Comparison of ENCODE assay signal across 8 mouse cellular contexts in the genomic region with DNA sequence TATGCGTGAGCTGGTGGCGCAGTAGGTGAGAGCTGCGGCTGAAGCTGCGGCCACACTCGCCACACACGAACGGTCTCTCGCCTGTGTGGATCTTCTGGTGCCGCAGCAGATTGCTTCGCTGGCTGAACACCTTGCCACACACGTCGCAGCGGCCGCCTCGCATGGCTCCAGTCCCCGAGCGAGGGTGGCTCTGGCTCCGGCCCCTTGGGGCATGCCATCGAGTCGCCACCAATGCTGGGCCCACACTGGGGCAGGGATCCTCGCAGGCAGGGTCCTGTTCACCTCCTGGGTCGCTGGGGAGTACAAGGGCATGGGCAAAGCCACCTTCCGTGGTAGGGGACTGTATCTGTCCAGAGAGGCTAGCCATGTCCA. TPM values are rescaled to one million over a fixed set of nuclear protein-coding genes. Genes with fewer than 3 reads are reported as not detected.
DNase-seq lines count a peak whose midpoint lies in the region; ATAC-seq and TF ChIP-seq lines count a peak whose summit lies in the region.

No protein-coding gene starts in this region.

- in situ Hi-C loops in ES-E14 (cut with MboI; ENCODE audit: low sequenced_read_pairs in 2 of 2, unreplicated experiment in 2 of 2), result loop anchor here in 1 of 2 experiments (10.0 kb wide), 1 partner anchor 119 kb away; a partner anchor contains a TSS

- no peak for ATAC-seq in heart, embryonic 12.5 days (ENCODE audit: insufficient number of reproducible peaks, low FRiP score)
- ATAC-seq in forebrain, embryonic 16.5 days, result no peak
- no peak for ATAC-seq in liver, embryonic 14.5 days (ENCODE audit: insufficient read depth)
- ATAC-seq in CD4-positive, CD25-positive, alpha-beta regulatory T cell, adult 4 months, result no peak

- peak overlapping the region; percentile 67 for H3K9ac ChIP-seq in heart, embryonic 12.5 days
- peak overlapping the region; percentile 80 for H3K9ac ChIP-seq in ES-E14 (ENCODE audit: insufficient read depth, low read depth, low read length, poor library complexity, severe bottlenecking)
- peak overlapping the region; percentile 67 for H3K9ac ChIP-seq in forebrain, embryonic 16.5 days (replicated peaks; ENCODE audit: low read depth, low read length)
- H3K9ac ChIP-seq in liver, embryonic 14.5 days (replicated peaks), result no peak overlapping the region

- H3K4me1 ChIP-seq in heart, embryonic 12.5 days (replicated peaks), result peaks cover 17% of the 10 kb centered on the region
- peaks cover 2 to 5% of the 10 kb centered on the region in 2 experiments; a peak in 1 of 4 replicates for H3K4me1 ChIP-seq in ES-E14 (ENCODE audit: control insufficient read depth in 2 of 2, insufficient read depth in 2 of 2, low read length in 2 of 2, poor library complexity in 1 of 2)
- peaks cover 14% of the 10 kb centered on the region for H3K4me1 ChIP-seq in forebrain, embryonic 16.5 days (replicated peaks; ENCODE audit: control insufficient read depth, insufficient read depth, low read length)
- H3K4me1 ChIP-seq in liver, embryonic 14.5 days (replicated peaks; ENCODE audit: control insufficient read depth in 2 of 2, insufficient read depth in 2 of 2, low read length in 1 of 2), result peaks cover 2 to 3% of the 10 kb centered on the region in 2 experiments; a peak in 3 of 4 replicates

- no peaks in the 10 kb centered on the region for H3K36me3 ChIP-seq in heart, embryonic 12.5 days
- no peaks in the 10 kb centered on the region for H3K36me3 ChIP-seq in ES-E14 (ENCODE audit: control insufficient read depth, insufficient read depth, low read length, poor library complexity, severe bottlenecking)
- H3K36me3 ChIP-seq in forebrain, embryonic 16.5 days (ENCODE audit: control insufficient read depth, insufficient read depth), result no peaks in the 10 kb centered on the region
- H3K36me3 ChIP-seq in liver, embryonic 14.5 days (replicated peaks; ENCODE audit: control insufficient read depth, insufficient read depth, low read depth), result no peaks in the 10 kb centered on the region

- H3K4me3 ChIP-seq in heart, embryonic 12.5 days, result peak overlapping the region; percentile 49
- peak overlapping the region; percentile 49 to 81 for H3K4me3 ChIP-seq in ES-E14 (ENCODE audit: insufficient read depth in 1 of 2, low read depth in 1 of 2, low read length in 2 of 2, poor library complexity in 1 of 2, severe bottlenecking in 1 of 2)
- peak overlapping the region; percentile 51 for H3K4me3 ChIP-seq in forebrain, embryonic 16.5 days (replicated peaks; ENCODE audit: low read length)
- H3K4me3 ChIP-seq in liver, embryonic 14.5 days (ENCODE audit: insufficient read depth in 1 of 2, low read depth in 2 of 2, low read length in 2 of 2), result peak overlapping the region in 1 of 2 experiments; percentile 42; a peak in 2 of 4 replicates

- no peak for TF ChIP-seq EP300 in liver, embryonic 14.5 days (IDR thresholded peaks at IDR 0.05; ENCODE audit: low read depth)

- DNase-seq in heart, postnatal 4 days, result no peak
- DNase-seq in ES-E14 (ENCODE audit: low read depth, low spot score), result no peak
- no peak for DNase-seq in liver, embryonic 14.5 days (ENCODE audit: low read depth in 3 of 3, low spot score in 3 of 3)
- DNase-seq in ovary, adult 18-20 months (ENCODE audit: low spot score), result no peak
- DNase-seq in cerebellum, postnatal 4 days (ENCODE audit: low spot score in 2 of 2), result no peak

- H3K4me2 ChIP-seq in heart, embryonic 12.5 days, result peak overlapping the region; percentile 80
- H3K4me2 ChIP-seq in forebrain, embryonic 16.5 days (ENCODE audit: low read length), result peak overlapping the region; percentile 92
- H3K4me2 ChIP-seq in liver, embryonic 14.5 days (ENCODE audit: low read depth), result peak overlapping the region; percentile 65

- WGBS in heart, embryonic 12.5 days, result 2% methylated on average over 23 of the region's 23 CpGs
- WGBS in forebrain, embryonic 16.5 days, result 3% methylated on average over 23 of the region's 23 CpGs
- WGBS in liver, embryonic 14.5 days (ENCODE audit: insufficient replicate concordance), result 3% methylated on average over 23 of the region's 23 CpGs

- no peak for TF ChIP-seq CTCF in liver, embryonic 14.5 days (IDR thresholded peaks at IDR 0.05; ENCODE audit: low read depth)

- H3K27ac ChIP-seq in heart, embryonic 12.5 days (ENCODE audit: poor library complexity, severe bottlenecking), result no peak overlapping the region
- H3K27ac ChIP-seq in ES-E14 (ENCODE audit: insufficient read depth, low read depth, low read length, poor library complexity, severe bottlenecking), result no peak overlapping the region
- H3K27ac ChIP-seq in forebrain, embryonic 16.5 days (ENCODE audit: low read length), result no peak overlapping the region
- no peak overlapping the region for H3K27ac ChIP-seq in liver, embryonic 14.5 days

- H3K27me3 ChIP-seq in heart, embryonic 12.5 days (replicated peaks), result peaks cover 45% of the 10 kb centered on the region
- peaks cover 20% of the 10 kb centered on the region for H3K27me3 ChIP-seq in forebrain, embryonic 16.5 days (replicated peaks; ENCODE audit: control insufficient read depth, insufficient read depth, low read length)
- H3K27me3 ChIP-seq in liver, embryonic 14.5 days (ENCODE audit: control insufficient read depth, insufficient read depth, low read length), result peaks cover 31% of the 10 kb centered on the region

- peaks cover 10% of the 10 kb centered on the region for H3K9me3 ChIP-seq in heart, embryonic 12.5 days (replicated peaks)
- no peaks in the 10 kb centered on the region for H3K9me3 ChIP-seq in ES-E14 (ENCODE audit: control insufficient read depth, insufficient read depth, low read depth, low read length)
- H3K9me3 ChIP-seq in forebrain, embryonic 16.5 days (ENCODE audit: control insufficient read depth, low read length), result no peaks in the 10 kb centered on the region
- H3K9me3 ChIP-seq in liver, embryonic 14.5 days (ENCODE audit: control insufficient read depth, low read length), result no peaks in the 10 kb centered on the region

TF ChIP-seq in ES-E14, 5 proteins besides CTCF, POLR2A, EP300 and RAD21:
- TF ChIP-seq CHD2 (IDR thresholded peaks at IDR 0.05; ENCODE audit: low read depth, low read length), result no peak
- no peak for TF ChIP-seq ZC3H11A (IDR thresholded peaks at IDR 0.05; ENCODE audit: borderline replicate concordance, low read depth, low read length)
- no peak for TF ChIP-seq HCFC1 (IDR thresholded peaks at IDR 0.05; ENCODE audit: borderline replicate concordance, insufficient read depth, low read length)
- no peak for TF ChIP-seq ZNF384 (IDR thresholded peaks at IDR 0.05; ENCODE audit: low read depth, low read length)
- no peak for TF ChIP-seq MAFK (IDR thresholded peaks at IDR 0.05; ENCODE audit: insufficient read depth, low read depth, low read length)

RNA-seq across cellular contexts. Expression of a gene that starts 6.2 kb away (rescaled TPM):
- 160 and 170 TPM in 2 replicates for polyA plus RNA-seq in heart, embryonic 12.5 days (2016; fragmentation: Nextera tagmentation; extraction: Ambion mirVana)
- total RNA-seq in heart, postnatal 4 days (2021), result 100 to 1,000 TPM; 193 to 202 TPM
- 73.8 and 92.8 TPM in 2 replicates for total RNA-seq in ES-E14 (2012; rRNA removed)
- 66.8 and 67.7 TPM in 2 replicates for polyA plus RNA-seq in forebrain, embryonic 16.5 days (2015; fragmentation: Nextera tagmentation; extraction: Ambion mirVana)
- polyA plus RNA-seq in liver, embryonic 14.5 days (2012; rRNA removed), result 89.9 and 100 TPM in 2 replicates
- polyA plus RNA-seq in liver, embryonic 14.5 days (2014; fragmentation: Nextera tagmentation; extraction: Ambion mirVana), result 80.7 and 92.2 TPM in 2 replicates
- polyA plus RNA-seq in CD4-positive, CD25-positive, alpha-beta regulatory T cell, adult 4 months (2017; shearing (Covaris generic)), result 10 to 100 TPM in 1 of 2 experiments, 1 to 10 TPM in 1; 7.9 to 14.3 TPM

RNA-seq across cellular contexts. Expression of a gene that starts 9.6 kb away (rescaled TPM):
- polyA plus RNA-seq in heart, embryonic 12.5 days (2016; fragmentation: Nextera tagmentation; extraction: Ambion mirVana), result 127 and 131 TPM in 2 replicates
- total RNA-seq in heart, postnatal 4 days (2021), result 100 to 1,000 TPM; 114 to 129 TPM
- 103 and 143 TPM in 2 replicates for total RNA-seq in ES-E14 (2012; rRNA removed)
- polyA plus RNA-seq in forebrain, embryonic 16.5 days (2015; fragmentation: Nextera tagmentation; extraction: Ambion mirVana), result 170 and 175 TPM in 2 replicates
- 42.5 and 92.3 TPM in 2 replicates for polyA plus RNA-seq in liver, embryonic 14.5 days (2012; rRNA removed)
- 133 and 136 TPM in 2 replicates for polyA plus RNA-seq in liver, embryonic 14.5 days (2014; fragmentation: Nextera tagmentation; extraction: Ambion mirVana)
- polyA plus RNA-seq in CD4-positive, CD25-positive, alpha-beta regulatory T cell, adult 4 months (2017; shearing (Covaris generic)), result 100 to 1,000 TPM; 259 to 278 TPM

RNA-seq across cellular contexts. Expression of a gene that starts 10.3 kb away (rescaled TPM):
- 2.0 and 2.3 TPM in 2 replicates for polyA plus RNA-seq in heart, embryonic 12.5 days (2016; fragmentation: Nextera tagmentation; extraction: Ambion mirVana)
- total RNA-seq in heart, postnatal 4 days (2021), result 1 to 10 TPM; 1.2 TPM
- 3.2 and 3.8 TPM in 2 replicates for total RNA-seq in ES-E14 (2012; rRNA removed)
- polyA plus RNA-seq in forebrain, embryonic 16.5 days (2015; fragmentation: Nextera tagmentation; extraction: Ambion mirVana), result 6.7 and 10.6 TPM in 2 replicates
- polyA plus RNA-seq in liver, embryonic 14.5 days (2012; rRNA removed), result 0.54 and 0.80 TPM in 2 replicates
- 0.14 and 0.27 TPM in 2 replicates for polyA plus RNA-seq in liver, embryonic 14.5 days (2014; fragmentation: Nextera tagmentation; extraction: Ambion mirVana)
- polyA plus RNA-seq in CD4-positive, CD25-positive, alpha-beta regulatory T cell, adult 4 months (2017; shearing (Covaris generic)), result under 1 TPM; 0.35 to 0.84 TPM

RNA-seq across cellular contexts. Expression of a gene that starts 34.4 kb away (rescaled TPM):
- polyA plus RNA-seq in heart, embryonic 12.5 days (2016; fragmentation: Nextera tagmentation; extraction: Ambion mirVana), result 16.2 and 18.7 TPM in 2 replicates
- 10 to 100 TPM; 11.0 to 12.1 TPM for total RNA-seq in heart, postnatal 4 days (2021)
- total RNA-seq in ES-E14 (2012; rRNA removed), result 23.7 and 26.7 TPM in 2 replicates
- 43.0 and 44.1 TPM in 2 replicates for polyA plus RNA-seq in forebrain, embryonic 16.5 days (2015; fragmentation: Nextera tagmentation; extraction: Ambion mirVana)
- 9.8 and 10.9 TPM in 2 replicates for polyA plus RNA-seq in liver, embryonic 14.5 days (2012; rRNA removed)
- polyA plus RNA-seq in liver, embryonic 14.5 days (2014; fragmentation: Nextera tagmentation; extraction: Ambion mirVana), result 10.5 and 13.4 TPM in 2 replicates
- polyA plus RNA-seq in CD4-positive, CD25-positive, alpha-beta regulatory T cell, adult 4 months (2017; shearing (Covaris generic)), result 1 to 10 TPM; 5.6 to 7.4 TPM

RNA-seq across cellular contexts. Expression of a gene that starts 45.3 kb away (rescaled TPM):
- 221 and 228 TPM in 2 replicates for polyA plus RNA-seq in heart, embryonic 12.5 days (2016; fragmentation: Nextera tagmentation; extraction: Ambion mirVana)
- 100 to 1,000 TPM; 240 to 249 TPM for total RNA-seq in heart, postnatal 4 days (2021)
- 2,698 and 2,854 TPM in 2 replicates for total RNA-seq in ES-E14 (2012; rRNA removed)
- polyA plus RNA-seq in forebrain, embryonic 16.5 days (2015; fragmentation: Nextera tagmentation; extraction: Ambion mirVana), result 230 and 237 TPM in 2 replicates
- 119 and 138 TPM in 2 replicates for polyA plus RNA-seq in liver, embryonic 14.5 days (2012; rRNA removed)
- 93.4 and 111 TPM in 2 replicates for polyA plus RNA-seq in liver, embryonic 14.5 days (2014; fragmentation: Nextera tagmentation; extraction: Ambion mirVana)
- 10 to 100 TPM; 37.1 to 75.2 TPM for polyA plus RNA-seq in CD4-positive, CD25-positive, alpha-beta regulatory T cell, adult 4 months (2017; shearing (Covaris generic))
